Mouse (Mus musculus) CH12.LX (cell line): Measurements from ENCODE around the gene Gm5737. TPM values are rescaled to one million over a fixed set of nuclear protein-coding genes. Genes with fewer than 3 reads are reported as not detected.

Source experiments
- DNase-seq: peaks from one replicate; pipeline ENCODE4 v3.0.0-alpha.2; 2013; ENCODE audit errors: extremely low read depth
- H3K27ac ChIP-seq: 2 replicates; pipeline ENCODE4 v1.5.1; 2012; ENCODE audit warnings: low read depth, mild to moderate bottlenecking, control low read depth, moderate library complexity; ENCODE audit not compliant: insufficient read depth
- H3K27me3 ChIP-seq: replicated peaks from 2 replicates; pipeline ENCODE3; 2012; ENCODE audit warnings: inconsistent platforms
- H3K36me3 ChIP-seq, 2 experiments: replicated peaks in 1 of 2; 2 replicates each; pipeline versions ENCODE3 to v1.6.1; 2012; ENCODE audit warnings: inconsistent platforms in 1 of 2, low read length in 1 of 2, mild to moderate bottlenecking in 1 of 2, mixed read lengths in 1 of 2, moderate library complexity in 1 of 2; ENCODE audit not compliant: control insufficient read depth in 1 of 2, insufficient read depth in 1 of 2
- H3K4me1 ChIP-seq, 2 experiments: 2 replicates each; pipeline ENCODE4 v1.6.1; 2012; ENCODE audit warnings: inconsistent platforms in 1 of 2, moderate library complexity in 1 of 2; ENCODE audit not compliant: insufficient read depth in 2 of 2, control insufficient read depth in 1 of 2
- H3K4me2 ChIP-seq: 2 replicates; pipeline ENCODE4 v1.6.1; 2012; ENCODE audit warnings: low read depth, mild to moderate bottlenecking, control low read depth; ENCODE audit not compliant: poor library complexity, insufficient read depth, severe bottlenecking
- H3K4me3 ChIP-seq, 3 experiments: fragments of 150-350 bp in 1 of 3; sonication (generic) in 1 of 3; replicated peaks in 1 of 3; 2 replicates each; pipeline versions ENCODE3 to v1.5.1; 2011 to 2012; ENCODE audit warnings: low read depth in 2 of 3, low read length in 2 of 3, mild to moderate bottlenecking in 2 of 3, moderate library complexity in 2 of 3, control low read depth in 1 of 3, improper control_type of control experiment in 1 of 3, inconsistent platforms in 1 of 3, mixed read lengths in 1 of 3; ENCODE audit not compliant: poor library complexity in 1 of 3
- H3K79me2 ChIP-seq: replicated peaks from 2 replicates; pipeline ENCODE4 v1.6.1; 2012; ENCODE audit warnings: mild to moderate bottlenecking, moderate library complexity; ENCODE audit not compliant: control insufficient read depth, poor library complexity, insufficient read depth, severe bottlenecking; ENCODE audit errors: extremely low read depth
- H3K9ac ChIP-seq: 2 replicates; pipeline ENCODE4 v1.6.1; 2012; ENCODE audit warnings: low read depth, mild to moderate bottlenecking, control low read depth, moderate library complexity; ENCODE audit not compliant: insufficient read depth
- H3K9me3 ChIP-seq: replicated peaks from 2 replicates; pipeline ENCODE3; 2012; ENCODE audit warnings: low read length, inconsistent platforms, mixed read lengths
- BHLHE40 ChIP-seq: IDR thresholded peaks from 2 replicates; pipeline ENCODE4 v1.6.1; 2011; ENCODE audit warnings: mild to moderate bottlenecking, low read depth, low read length, improper control_type of control experiment
- CHD1 ChIP-seq: IDR thresholded peaks from 2 replicates; pipeline ENCODE4 v1.6.1; 2012; ENCODE audit warnings: low read depth, low read length, improper control_type of control experiment, inconsistent platforms
- CHD2 ChIP-seq: IDR thresholded peaks from 2 replicates; pipeline ENCODE4 v1.6.1; 2011; ENCODE audit warnings: low read length, improper control_type of control experiment
- CTCF ChIP-seq, 2 experiments: IDR thresholded peaks in 1 of 2; conservative IDR thresholded peaks in 1 of 2; 2 replicates each; pipeline ENCODE4 v1.5.1; 2011 to 2012; ENCODE audit warnings: low read depth in 2 of 2, low read length in 2 of 2, improper control_type of control experiment in 1 of 2, inconsistent platforms in 1 of 2, mild to moderate bottlenecking in 1 of 2, moderate library complexity in 1 of 2
- E2F4 ChIP-seq: IDR thresholded peaks from 2 replicates; pipeline ENCODE4 v1.6.1; 2011; ENCODE audit warnings: low read depth, low read length, improper control_type of control experiment; ENCODE audit not compliant: insufficient replicate concordance
- ELF1 ChIP-seq: IDR thresholded peaks from 2 replicates; pipeline ENCODE4 v1.6.1; 2014; ENCODE audit warnings: low read depth, mild to moderate bottlenecking, inconsistent platforms, low read length, improper control_type of control experiment
- EP300 ChIP-seq: IDR thresholded peaks from 2 replicates; pipeline ENCODE4 v1.6.1; 2011; ENCODE audit warnings: low read length, improper control_type of control experiment
- ETS1 ChIP-seq: conservative IDR thresholded peaks from 2 replicates; pipeline ENCODE4 v1.6.1; 2012; ENCODE audit warnings: low read depth, mild to moderate bottlenecking, inconsistent platforms, low read length, improper control_type of control experiment, moderate library complexity
- GABPA ChIP-seq: IDR thresholded peaks from 2 replicates; pipeline ENCODE4 v1.6.1; 2012; ENCODE audit warnings: low read depth, low read length, improper control_type of control experiment, inconsistent platforms; ENCODE audit not compliant: insufficient replicate concordance
- HCFC1 ChIP-seq: IDR thresholded peaks from 2 replicates; pipeline ENCODE4 v1.6.1; 2012; ENCODE audit warnings: low read depth, mild to moderate bottlenecking, inconsistent platforms, low read length, improper control_type of control experiment
- IRF4 ChIP-seq: IDR thresholded peaks from 2 replicates; pipeline ENCODE4 v1.6.1; 2014; ENCODE audit warnings: low read depth, mild to moderate bottlenecking, inconsistent platforms, low read length, improper control_type of control experiment
- JUN ChIP-seq: IDR thresholded peaks from 2 replicates; pipeline ENCODE4 v1.6.1; 2011; ENCODE audit warnings: low read depth, mild to moderate bottlenecking, low read length, improper control_type of control experiment, moderate library complexity; ENCODE audit not compliant: insufficient read depth
- JUND ChIP-seq: conservative IDR thresholded peaks from 2 replicates; pipeline ENCODE4 v1.6.1; 2011; ENCODE audit warnings: low read depth, low read length, improper control_type of control experiment
- KAT2A ChIP-seq: IDR thresholded peaks from 2 replicates; pipeline ENCODE4 v1.6.1; 2012; ENCODE audit warnings: low read length, improper control_type of control experiment, inconsistent platforms; ENCODE audit not compliant: insufficient replicate concordance
- MAFK ChIP-seq: IDR thresholded peaks from 2 replicates; pipeline ENCODE4 v1.6.1; 2011; ENCODE audit warnings: low read length, improper control_type of control experiment; ENCODE audit not compliant: insufficient replicate concordance
- MAX ChIP-seq: IDR thresholded peaks from 2 replicates; pipeline ENCODE4 v1.6.1; 2011; ENCODE audit warnings: low read length, improper control_type of control experiment
- MAZ ChIP-seq: IDR thresholded peaks from 2 replicates; pipeline ENCODE4 v1.6.1; 2012; ENCODE audit warnings: low read depth, mild to moderate bottlenecking, inconsistent platforms, low read length, improper control_type of control experiment, moderate library complexity
- MEF2A ChIP-seq: IDR thresholded peaks from 2 replicates; pipeline ENCODE4 v1.6.1; 2014; ENCODE audit warnings: low read depth, mild to moderate bottlenecking, inconsistent platforms, low read length, improper control_type of control experiment, borderline replicate concordance
- MXI1 ChIP-seq: IDR thresholded peaks from 2 replicates; pipeline ENCODE4 v1.6.1; 2011; ENCODE audit warnings: mild to moderate bottlenecking, low read depth, low read length, improper control_type of control experiment
- MYC ChIP-seq: IDR thresholded peaks from 2 replicates; pipeline ENCODE4 v1.6.1; 2011; ENCODE audit warnings: low read depth, mild to moderate bottlenecking, improper control_type of control experiment, low read length
- NELFE ChIP-seq: IDR thresholded peaks from 2 replicates; pipeline ENCODE4 v1.6.1; 2011; ENCODE audit warnings: low read depth, low read length, improper control_type of control experiment
- NRF1 ChIP-seq: IDR thresholded peaks from 2 replicates; pipeline ENCODE4 v1.6.1; 2014; ENCODE audit warnings: low read depth, mild to moderate bottlenecking, inconsistent platforms, low read length, improper control_type of control experiment, moderate library complexity
- PAX5 ChIP-seq: IDR thresholded peaks from 2 replicates; pipeline ENCODE4 v1.6.1; 2012; ENCODE audit warnings: low read length, inconsistent platforms, mixed read lengths
- POLR2A ChIP-seq: IDR thresholded peaks from 2 replicates; pipeline ENCODE4 v1.6.1; 2011; ENCODE audit warnings: low read depth, mild to moderate bottlenecking, improper control_type of control experiment, low read length
- POLR2AphosphoS2 ChIP-seq: IDR thresholded peaks from 2 replicates; pipeline ENCODE4 v1.6.1; 2011; ENCODE audit warnings: low read depth, low read length, improper control_type of control experiment
- RAD21 ChIP-seq: IDR thresholded peaks from 2 replicates; pipeline ENCODE4 v1.6.1; 2011; ENCODE audit warnings: low read depth, mild to moderate bottlenecking, low read length, improper control_type of control experiment, moderate library complexity
- RCOR1 ChIP-seq: conservative IDR thresholded peaks from 2 replicates; pipeline ENCODE4 v1.6.1; 2012; ENCODE audit warnings: low read depth, mild to moderate bottlenecking, inconsistent platforms, low read length, improper control_type of control experiment
- SIN3A ChIP-seq: IDR thresholded peaks from 2 replicates; pipeline ENCODE4 v1.6.1; 2012; ENCODE audit warnings: low read length, improper control_type of control experiment, inconsistent platforms
- SMC3 ChIP-seq: IDR thresholded peaks from 2 replicates; pipeline ENCODE4 v1.6.1; 2011; ENCODE audit warnings: low read depth, low read length, improper control_type of control experiment
- TBP ChIP-seq: conservative IDR thresholded peaks from 2 replicates; pipeline ENCODE4 v1.6.1; 2011; ENCODE audit warnings: low read depth, low read length, improper control_type of control experiment
- TCF12 ChIP-seq: IDR thresholded peaks from 2 replicates; pipeline ENCODE4 v1.6.1; 2014; ENCODE audit warnings: low read depth, mild to moderate bottlenecking, inconsistent platforms, low read length, improper control_type of control experiment
- UBTF ChIP-seq: IDR thresholded peaks from 2 replicates; pipeline ENCODE4 v1.6.1; 2012; ENCODE audit warnings: low read depth, mild to moderate bottlenecking, inconsistent platforms, low read length, improper control_type of control experiment, moderate library complexity
- USF2 ChIP-seq: conservative IDR thresholded peaks from 2 replicates; pipeline ENCODE4 v1.6.1; 2011; ENCODE audit warnings: low read depth, low read length, improper control_type of control experiment
- ZC3H11A ChIP-seq: IDR thresholded peaks from 2 replicates; pipeline ENCODE4 v1.6.1; 2012; ENCODE audit warnings: low read depth, mild to moderate bottlenecking, inconsistent platforms, low read length, improper control_type of control experiment
- ZKSCAN1 ChIP-seq: IDR thresholded peaks from 2 replicates; pipeline ENCODE4 v1.6.1; 2012; ENCODE audit warnings: low read depth, inconsistent platforms, low read length, improper control_type of control experiment, borderline replicate concordance
- ZMIZ1 ChIP-seq: IDR thresholded peaks from 2 replicates; pipeline ENCODE4 v1.6.1; 2012; ENCODE audit warnings: low read depth, mild to moderate bottlenecking, inconsistent platforms, low read length, improper control_type of control experiment
- ZNF384 ChIP-seq: IDR thresholded peaks from 2 replicates; pipeline ENCODE4 v1.6.1; 2012; ENCODE audit warnings: low read depth, low read length, improper control_type of control experiment, inconsistent platforms
- dilution Hi-C: fragments of 300-500 bp; cut with MboI; formaldehyde crosslinking; loops from 2 replicates; pipeline ENCODE4 v1.14.3; 2020; ENCODE audit warnings: low sequenced_read_pairs; ENCODE audit not compliant: extremely low pct_unique_long_range_greater_than_20kb, extremely low pct_ligation_motif_present
- in situ Hi-C: fragments of 300-500 bp; cut with MboI; formaldehyde crosslinking; loops from 3 replicates; pipeline ENCODE4 v1.14.3; 2019; ENCODE audit warnings: low sequenced_read_pairs, low pct_ligation_motif_present, low pct_unique_long_range_greater_than_20kb, mixed read lengths
- polyA plus RNA-seq: library from polyadenylated mRNA; unstranded; fragments of >175 nt; gene quantifications from 2 replicates; pipeline ENCODE4 v1.2.1, GENCODE M21; 2012; ENCODE audit warnings: low read depth; ENCODE audit not compliant: insufficient read length
- total RNA-seq, 2 experiments: library from RNA; depleted of rRNA; stranded (reverse); fragments of 300-350 nt in 1 of 2; fragments of >200 nt in 1 of 2; gene quantifications; 2 replicates each; pipeline ENCODE4 v1.2.3; 2012 to 2014

Gm5737 gene
- total and polyA plus RNA-seq, 3 experiments: not detected

GRCm38 (mm10) chr7:120835449-120836359 is 23.5 kb downstream of the Gm5737 start:
- H3K9ac ChIP-seq: peak overlapping the region; percentile 75; the same call in 1 of the 2 replicates
- dilution Hi-C loops (no loop called here), in situ Hi-C loops (loop anchor here (5.0 to 10.0 kb wide), 2 partner anchors 77 to 199 kb away; partner anchors contain the start of gene Mettl9)
- H3K4me3 ChIP-seq: peak overlapping the region; percentile 64 to 73 (median 67)
- H3K4me2 ChIP-seq: peak overlapping the region; percentile 74
- peaks cover 0 to 14% of the 10 kb centered on the region in 2 experiments; a peak in 3 of 4 replicates for H3K4me1 ChIP-seq
- no peak overlapping the region for H3K27ac ChIP-seq
- no peaks in the 10 kb centered on the region for H3K79me2 ChIP-seq
- no peaks in the 10 kb centered on the region for H3K9me3 ChIP-seq
- H3K36me3 ChIP-seq: no peaks in the 10 kb centered on the region
- peaks cover 29% of the 10 kb centered on the region for H3K27me3 ChIP-seq
- peak; percentile 89 for DNase-seq
- no peak for TF ChIP-seq GABPA
- TF ChIP-seq JUND: no peak
- TF ChIP-seq USF2: peak; percentile 3; the same call in 1 of the 2 replicates
- peak; percentile 52; the same call in 1 of the 2 replicates for TF ChIP-seq POLR2A
- TF ChIP-seq ZMIZ1: no peak
- TF ChIP-seq ZKSCAN1: no peak
- TF ChIP-seq TCF12: peak; percentile 48; the same call in 1 of the 2 replicates
- 0 out of 2 replicates have a peak, but pooled peaks have one; percentile 22 for TF ChIP-seq MAZ
- peak; percentile 57; the same call in 1 of the 2 replicates for TF ChIP-seq MXI1
- 0 out of 2 replicates have a peak, but pooled peaks have one; percentile 30 for TF ChIP-seq MEF2A
- TF ChIP-seq RCOR1: no peak
- no peak for TF ChIP-seq EP300
- TF ChIP-seq ZNF384: no peak
- TF ChIP-seq CTCF (conservative IDR thresholded peaks at IDR 0.05 in 1 of 2, IDR thresholded peaks at IDR 0.05 in 1 of 2; ENCODE audit: low read depth in 2 of 2, low read length in 2 of 2): peak; percentile 81 to 98
- peak; percentile 100 for TF ChIP-seq TBP
- peak; percentile 88 for TF ChIP-seq SMC3
- TF ChIP-seq NELFE: peak; percentile 66; the same call in 1 of the 2 replicates
- TF ChIP-seq JUN: no peak
- peak; percentile 38; the same call in 1 of the 2 replicates for TF ChIP-seq BHLHE40
- TF ChIP-seq E2F4: 0 out of 2 replicates have a peak, but pooled peaks have one; percentile 60
- peak; percentile 73; the same call in 1 of the 2 replicates for TF ChIP-seq MAX
- no peak for TF ChIP-seq HCFC1
- TF ChIP-seq NRF1: peak; percentile 67
- peak; percentile 97 for TF ChIP-seq ELF1
- no peak for TF ChIP-seq POLR2AphosphoS2
- TF ChIP-seq CHD2: no peak
- peak; percentile 93 for TF ChIP-seq RAD21
- peak; percentile 63 for TF ChIP-seq ZC3H11A
- TF ChIP-seq CHD1: no peak
- TF ChIP-seq UBTF: no peak
- peak; percentile 48 for TF ChIP-seq MYC
- TF ChIP-seq IRF4: no peak
- no peak for TF ChIP-seq ETS1
- TF ChIP-seq MAFK: peak; percentile 98
- TF ChIP-seq SIN3A: no peak
- peak; percentile 80; the same call in 1 of the 2 replicates for TF ChIP-seq KAT2A
- no peak for TF ChIP-seq PAX5
